Mouse (Mus musculus): Measurements from ENCODE around the gene Cmip. TPM values are rescaled to one million over a fixed set of nuclear protein-coding genes. Genes with fewer than 3 reads are reported as not detected.

Cmip gene
- polyA plus RNA-seq, 1 experiment, result 17.3 TPM

- peaks cover 13% of the 10 kb centered on the region for H3K79me3 ChIP-seq (ENCODE audit: low read depth)
- TF ChIP-seq MAX (IDR thresholded peaks at IDR 0.05) (no peak), MYOG (IDR thresholded peaks at IDR 0.05; ENCODE audit: control insufficient read depth, extremely low read depth, insufficient read length) (no peak), FOSL1 (IDR thresholded peaks at IDR 0.05; ENCODE audit: insufficient read depth, low read length, poor library complexity, severe bottlenecking) (no peak), USF1 (IDR thresholded peaks at IDR 0.05; ENCODE audit: low read depth) (no peak), CTCF (IDR thresholded peaks at IDR 0.05; ENCODE audit: control insufficient read depth, insufficient read depth, insufficient read length) (no peak), CEBPB (IDR thresholded peaks at IDR 0.05; ENCODE audit: low read depth) (no peak), MYOD1 (IDR thresholded peaks at IDR 0.05; ENCODE audit: control insufficient read depth, insufficient read length, low read depth) (no peak)
- H3K27me3 ChIP-seq (ENCODE audit: control insufficient read depth, insufficient read depth, insufficient read length), result no peaks in the 10 kb centered on the region
- no peak overlapping the region for H3ac ChIP-seq (ENCODE audit: control insufficient read depth, insufficient read length, low read depth)
- H3K79me2 ChIP-seq (ENCODE audit: control insufficient read depth, insufficient read depth), result peaks cover 73% of the 10 kb centered on the region
- no peaks in the 10 kb centered on the region for H3K36me3 ChIP-seq (ENCODE audit: control insufficient read depth, insufficient read depth)
- no peak overlapping the region for H3K4me3 ChIP-seq (ENCODE audit: insufficient read depth, poor library complexity, severe bottlenecking)
Observed at GRCm38 (mm10) chr8:117305405-117305804, 48.5 kb downstream of the Cmip start.

GRCm38 (mm10) chr8:117306756-117307155, 49.9 kb downstream of the Cmip start:
- Histone ChIP-seq H3K4me3 (ENCODE audit: insufficient read depth, poor library complexity, severe bottlenecking) (no peak overlapping the region), H3K79me2 (ENCODE audit: control insufficient read depth, insufficient read depth) (peaks cover 68% of the 10 kb centered on the region)
- no peak for TF ChIP-seq MAX (IDR thresholded peaks at IDR 0.05)
- no peak for TF ChIP-seq FOSL1 (IDR thresholded peaks at IDR 0.05; ENCODE audit: insufficient read depth, low read length, poor library complexity, severe bottlenecking)
- TF ChIP-seq CEBPB (IDR thresholded peaks at IDR 0.05; ENCODE audit: low read depth), result no peak
- TF ChIP-seq USF1 (IDR thresholded peaks at IDR 0.05; ENCODE audit: low read depth), result no peak
- no peak for TF ChIP-seq MYOD1 (IDR thresholded peaks at IDR 0.05; ENCODE audit: control insufficient read depth, insufficient read length, low read depth)
- no peak for TF ChIP-seq MYOG (IDR thresholded peaks at IDR 0.05; ENCODE audit: control insufficient read depth, extremely low read depth, insufficient read length)
- TF ChIP-seq CTCF (IDR thresholded peaks at IDR 0.05; ENCODE audit: control insufficient read depth, insufficient read depth, insufficient read length), result no peak

GRCm38 (mm10) chr8:117307221-117307620, 50.4 kb downstream of the Cmip start:
- peaks cover 9% of the 10 kb centered on the region for H3K79me3 ChIP-seq (ENCODE audit: low read depth)
- H3K4me3 ChIP-seq (ENCODE audit: insufficient read depth, poor library complexity, severe bottlenecking), result no peak overlapping the region
- no peak overlapping the region for H3ac ChIP-seq (ENCODE audit: control insufficient read depth, insufficient read length, low read depth)
- TF ChIP-seq CTCF (IDR thresholded peaks at IDR 0.05; ENCODE audit: control insufficient read depth, insufficient read depth, insufficient read length), result no peak
- no peak for TF ChIP-seq USF1 (IDR thresholded peaks at IDR 0.05; ENCODE audit: low read depth)
- TF ChIP-seq FOSL1 (IDR thresholded peaks at IDR 0.05; ENCODE audit: insufficient read depth, low read length, poor library complexity, severe bottlenecking), result no peak
- no peak for TF ChIP-seq CEBPB (IDR thresholded peaks at IDR 0.05; ENCODE audit: low read depth)
- TF ChIP-seq MYOG (IDR thresholded peaks at IDR 0.05; ENCODE audit: control insufficient read depth, extremely low read depth, insufficient read length), result no peak
- TF ChIP-seq MAX (IDR thresholded peaks at IDR 0.05), result no peak
- no peak for TF ChIP-seq MYOD1 (IDR thresholded peaks at IDR 0.05; ENCODE audit: control insufficient read depth, insufficient read length, low read depth)
- H3K27me3 ChIP-seq (ENCODE audit: control insufficient read depth, insufficient read depth, insufficient read length), result no peaks in the 10 kb centered on the region
- peaks cover 68% of the 10 kb centered on the region for H3K79me2 ChIP-seq (ENCODE audit: control insufficient read depth, insufficient read depth)
- H3K36me3 ChIP-seq (ENCODE audit: control insufficient read depth, insufficient read depth), result no peaks in the 10 kb centered on the region

More at GRCm38 (mm10) chr8:117306756-117307155, 49.9 kb downstream of the Cmip start:
- Histone ChIP-seq H3K79me3 (ENCODE audit: low read depth) (peaks cover 9% of the 10 kb centered on the region), H3ac (ENCODE audit: control insufficient read depth, insufficient read length, low read depth) (no peak overlapping the region), H3K36me3 (ENCODE audit: control insufficient read depth, insufficient read depth) (no peaks in the 10 kb centered on the region), H3K27me3 (ENCODE audit: control insufficient read depth, insufficient read depth, insufficient read length) (no peaks in the 10 kb centered on the region)

GRCm38 (mm10) chr8:117308303-117309095, 51.6 kb downstream of the Cmip start:
- no peak overlapping the region for H3ac ChIP-seq (ENCODE audit: control insufficient read depth, insufficient read length, low read depth)
- TF ChIP-seq CTCF (IDR thresholded peaks at IDR 0.05; ENCODE audit: control insufficient read depth, insufficient read depth, insufficient read length) (no peak), MYOG (IDR thresholded peaks at IDR 0.05; ENCODE audit: control insufficient read depth, extremely low read depth, insufficient read length) (no peak), MYOD1 (IDR thresholded peaks at IDR 0.05; ENCODE audit: control insufficient read depth, insufficient read length, low read depth) (no peak), MAX (IDR thresholded peaks at IDR 0.05) (no peak), CEBPB (IDR thresholded peaks at IDR 0.05; ENCODE audit: low read depth) (no peak), FOSL1 (IDR thresholded peaks at IDR 0.05; ENCODE audit: insufficient read depth, low read length, poor library complexity, severe bottlenecking) (no peak), USF1 (IDR thresholded peaks at IDR 0.05; ENCODE audit: low read depth) (no peak)
- no peaks in the 10 kb centered on the region for H3K36me3 ChIP-seq (ENCODE audit: control insufficient read depth, insufficient read depth)
- no peak overlapping the region for H3K4me3 ChIP-seq (ENCODE audit: insufficient read depth, poor library complexity, severe bottlenecking)
- H3K27me3 ChIP-seq (ENCODE audit: control insufficient read depth, insufficient read depth, insufficient read length), result no peaks in the 10 kb centered on the region
- H3K79me3 ChIP-seq (ENCODE audit: low read depth), result peaks cover 9% of the 10 kb centered on the region
- H3K79me2 ChIP-seq (ENCODE audit: control insufficient read depth, insufficient read depth), result peaks cover 68% of the 10 kb centered on the region

GRCm38 (mm10) chr8:117309653-117310274, 52.9 kb downstream of the Cmip start:
- Histone ChIP-seq H3K79me2 (ENCODE audit: control insufficient read depth, insufficient read depth) (peaks cover 55% of the 10 kb centered on the region), H3K36me3 (ENCODE audit: control insufficient read depth, insufficient read depth) (no peaks in the 10 kb centered on the region), H3K4me3 (ENCODE audit: insufficient read depth, poor library complexity, severe bottlenecking) (no peak overlapping the region), H3ac (ENCODE audit: control insufficient read depth, insufficient read length, low read depth) (no peak overlapping the region), H3K27me3 (ENCODE audit: control insufficient read depth, insufficient read depth, insufficient read length) (no peaks in the 10 kb centered on the region), H3K79me3 (ENCODE audit: low read depth) (peaks cover 9% of the 10 kb centered on the region)
- TF ChIP-seq CTCF (IDR thresholded peaks at IDR 0.05; ENCODE audit: control insufficient read depth, insufficient read depth, insufficient read length) (no peak), MAX (IDR thresholded peaks at IDR 0.05) (no peak), MYOD1 (IDR thresholded peaks at IDR 0.05; ENCODE audit: control insufficient read depth, insufficient read length, low read depth) (no peak), USF1 (IDR thresholded peaks at IDR 0.05; ENCODE audit: low read depth) (no peak)

Data from C2C12 (cell line).